Mouse (Mus musculus): ENCODE measurements at regions not wholly inside any gene's neighbourhood (a gene's known extent, or its start where the extent isn't known, plus 50 kb on each side); places are given as distances from the start of the nearest gene placed in this dataset.

DNA sequence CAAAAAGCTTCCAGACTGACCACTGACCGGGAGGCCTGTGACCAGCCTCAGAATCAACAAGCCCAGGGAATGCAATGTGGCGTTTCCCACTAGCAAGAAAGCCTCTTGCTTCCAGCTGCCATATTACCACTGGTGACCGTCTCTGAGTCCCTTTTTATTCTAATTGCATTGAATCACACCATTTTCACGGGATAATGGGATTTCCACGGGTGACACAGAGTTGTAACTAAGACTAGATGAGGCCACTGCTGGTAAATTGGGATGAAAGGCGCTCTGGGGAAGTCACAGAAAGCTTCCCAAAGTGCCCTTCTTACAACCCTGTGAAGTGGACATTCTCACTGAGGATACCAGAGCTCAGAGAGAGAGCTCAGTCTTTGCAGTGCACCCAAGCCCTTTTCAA, 107.4 kb downstream of the Mrm1 start:
- Histone ChIP-seq H3K36me3 (ENCODE audit: control insufficient read depth, insufficient read depth, low read length) (no peaks in the 10 kb centered on the region), H3K9ac (ENCODE audit: low read depth, low read length) (no peak overlapping the region), H3K4me3 (ENCODE audit: low read depth, low read length) (no peak overlapping the region), H3K27me3 (replicated peaks; ENCODE audit: control insufficient read depth, insufficient read depth, low read length) (no peaks in the 10 kb centered on the region), H3K9me3 (ENCODE audit: control insufficient read depth, low read length) (no peaks in the 10 kb centered on the region), H3K4me1 (ENCODE audit: control insufficient read depth, insufficient read depth, low read length) (peaks cover 5% of the 10 kb centered on the region; the same call in 1 of the 2 replicates), H3K4me2 (ENCODE audit: low read depth, low read length) (no peak overlapping the region), H3K27ac (replicated peaks; ENCODE audit: low read depth, low read length) (no peak overlapping the region)
- ATAC-seq (ENCODE audit: low read depth): no peak
- DNase-seq (ENCODE audit: low spot score): no peak
- WGBS: 48% methylated on average over 6 of the region's 6 CpGs

DNA sequence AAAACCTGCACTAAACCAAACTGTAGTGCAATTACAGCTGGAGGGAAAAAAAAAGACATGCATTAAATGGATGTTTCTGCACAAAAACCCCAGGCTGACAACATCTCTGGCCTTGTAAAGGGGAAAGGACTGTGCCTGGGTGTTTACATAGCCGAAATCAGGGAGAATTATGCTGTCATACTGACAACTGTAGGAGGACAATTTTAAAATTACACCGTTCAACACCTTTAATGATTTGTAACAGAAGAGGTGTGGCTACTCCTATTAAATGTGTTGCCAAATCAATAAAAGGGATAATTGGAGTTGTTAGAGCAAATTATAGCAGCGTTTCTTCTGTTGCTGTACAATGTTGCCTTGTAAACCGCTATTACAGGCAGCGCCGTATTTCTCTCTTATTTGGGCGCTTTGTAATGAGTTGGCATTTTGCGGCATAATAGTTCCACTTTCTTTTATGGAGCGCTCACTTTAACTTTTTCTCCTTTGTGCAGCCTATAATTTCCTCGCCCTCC, 111.0 kb downstream of the Mrm1 start:
- WGBS: 67% methylated on average over 10 of the region's 10 CpGs
- no peak overlapping the region for H3K4me3 ChIP-seq (ENCODE audit: low read depth, low read length)
- no peaks in the 10 kb centered on the region for H3K9me3 ChIP-seq (ENCODE audit: control insufficient read depth, low read length)
- no peaks in the 10 kb centered on the region for H3K27me3 ChIP-seq (replicated peaks; ENCODE audit: control insufficient read depth, insufficient read depth, low read length)
- DNase-seq (ENCODE audit: low spot score) (no peak), ATAC-seq (ENCODE audit: low read depth) (no peak)
- H3K36me3 ChIP-seq (ENCODE audit: control insufficient read depth, insufficient read depth, low read length): no peaks in the 10 kb centered on the region
- no peak overlapping the region for H3K9ac ChIP-seq (ENCODE audit: low read depth, low read length)
- no peak overlapping the region for H3K27ac ChIP-seq (replicated peaks; ENCODE audit: low read depth, low read length)
- H3K4me2 ChIP-seq (ENCODE audit: low read depth, low read length): no peak overlapping the region
- H3K4me1 ChIP-seq (ENCODE audit: control insufficient read depth, insufficient read depth, low read length): peaks cover 5% of the 10 kb centered on the region; the same call in 1 of the 2 replicates

DNA sequence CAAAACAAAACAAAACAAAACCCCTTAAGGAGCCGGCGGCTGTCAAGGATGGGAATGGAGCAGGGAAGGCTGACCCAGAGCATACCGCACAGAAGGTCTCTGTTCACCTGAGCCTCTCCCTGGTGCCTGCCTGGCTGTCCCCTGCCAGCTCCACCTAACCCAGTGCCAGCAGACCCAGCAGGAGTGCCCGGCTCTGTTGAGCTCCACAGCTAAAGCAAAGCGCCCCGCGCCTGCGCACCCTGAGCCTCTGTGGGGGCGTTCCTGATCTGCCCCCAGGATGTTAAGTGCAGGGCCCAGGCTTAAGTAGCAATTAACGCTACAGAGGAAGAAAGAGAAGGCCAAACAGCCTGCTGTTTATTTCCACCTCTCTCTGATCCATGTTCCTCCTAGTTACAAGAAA, 111.5 kb downstream of the Mrm1 start:
- peak; percentile 14 for DNase-seq (ENCODE audit: low spot score)
- 5% methylated on average over 10 of the region's 10 CpGs for WGBS
- Histone ChIP-seq H3K9me3 (ENCODE audit: control insufficient read depth, low read length) (no peaks in the 10 kb centered on the region), H3K4me1 (ENCODE audit: control insufficient read depth, insufficient read depth, low read length) (peaks cover 5% of the 10 kb centered on the region; the same call in 1 of the 2 replicates), H3K4me2 (ENCODE audit: low read depth, low read length) (peak overlapping the region; percentile 1; the same call in 1 of the 2 replicates), H3K9ac (ENCODE audit: low read depth, low read length) (no peak overlapping the region), H3K36me3 (ENCODE audit: control insufficient read depth, insufficient read depth, low read length) (no peaks in the 10 kb centered on the region), H3K4me3 (ENCODE audit: low read depth, low read length) (no peak overlapping the region), H3K27me3 (replicated peaks; ENCODE audit: control insufficient read depth, insufficient read depth, low read length) (no peaks in the 10 kb centered on the region), H3K27ac (replicated peaks; ENCODE audit: low read depth, low read length) (no peak overlapping the region)
- ATAC-seq (ENCODE audit: low read depth): peak; percentile 22; the same call in 1 of the 2 replicates

DNA sequence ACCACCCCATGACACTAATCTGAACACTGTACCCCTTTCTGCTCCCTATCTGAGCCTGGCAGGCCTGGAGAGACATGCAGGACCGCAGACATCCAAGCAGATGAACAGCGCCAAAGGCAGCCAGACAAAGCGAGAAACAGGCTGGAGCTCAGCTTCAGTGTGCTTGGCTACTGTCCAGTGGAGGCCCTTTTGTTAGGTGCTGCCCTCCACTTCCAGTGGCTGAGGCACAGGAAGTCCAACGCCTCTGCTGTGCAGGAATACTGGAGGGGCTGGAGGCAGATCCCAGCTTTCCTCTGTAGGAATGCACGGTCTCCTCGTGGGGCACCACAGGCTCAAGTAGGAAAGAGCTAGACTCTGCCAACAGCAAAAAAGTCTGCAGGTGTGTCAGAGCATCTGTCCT, 112.6 kb downstream of the Mrm1 start:
- H3K36me3 ChIP-seq (ENCODE audit: control insufficient read depth, insufficient read depth, low read length): no peaks in the 10 kb centered on the region
- H3K9me3 ChIP-seq (ENCODE audit: control insufficient read depth, low read length): no peaks in the 10 kb centered on the region
- WGBS: 30% methylated on average over 6 of the region's 6 CpGs
- H3K4me2 ChIP-seq (ENCODE audit: low read depth, low read length): no peak overlapping the region
- ATAC-seq (ENCODE audit: low read depth): 0 out of 2 replicates have a peak, but pooled peaks have one; percentile 22
- H3K27ac ChIP-seq (replicated peaks; ENCODE audit: low read depth, low read length): no peak overlapping the region
- no peak overlapping the region for H3K9ac ChIP-seq (ENCODE audit: low read depth, low read length)
- H3K4me3 ChIP-seq (ENCODE audit: low read depth, low read length): no peak overlapping the region
- H3K27me3 ChIP-seq (replicated peaks; ENCODE audit: control insufficient read depth, insufficient read depth, low read length): peaks cover 5% of the 10 kb centered on the region
- H3K4me1 ChIP-seq (ENCODE audit: control insufficient read depth, insufficient read depth, low read length): peaks cover 5% of the 10 kb centered on the region; the same call in 1 of the 2 replicates
- DNase-seq (ENCODE audit: low spot score): peak; percentile 33

DNA sequence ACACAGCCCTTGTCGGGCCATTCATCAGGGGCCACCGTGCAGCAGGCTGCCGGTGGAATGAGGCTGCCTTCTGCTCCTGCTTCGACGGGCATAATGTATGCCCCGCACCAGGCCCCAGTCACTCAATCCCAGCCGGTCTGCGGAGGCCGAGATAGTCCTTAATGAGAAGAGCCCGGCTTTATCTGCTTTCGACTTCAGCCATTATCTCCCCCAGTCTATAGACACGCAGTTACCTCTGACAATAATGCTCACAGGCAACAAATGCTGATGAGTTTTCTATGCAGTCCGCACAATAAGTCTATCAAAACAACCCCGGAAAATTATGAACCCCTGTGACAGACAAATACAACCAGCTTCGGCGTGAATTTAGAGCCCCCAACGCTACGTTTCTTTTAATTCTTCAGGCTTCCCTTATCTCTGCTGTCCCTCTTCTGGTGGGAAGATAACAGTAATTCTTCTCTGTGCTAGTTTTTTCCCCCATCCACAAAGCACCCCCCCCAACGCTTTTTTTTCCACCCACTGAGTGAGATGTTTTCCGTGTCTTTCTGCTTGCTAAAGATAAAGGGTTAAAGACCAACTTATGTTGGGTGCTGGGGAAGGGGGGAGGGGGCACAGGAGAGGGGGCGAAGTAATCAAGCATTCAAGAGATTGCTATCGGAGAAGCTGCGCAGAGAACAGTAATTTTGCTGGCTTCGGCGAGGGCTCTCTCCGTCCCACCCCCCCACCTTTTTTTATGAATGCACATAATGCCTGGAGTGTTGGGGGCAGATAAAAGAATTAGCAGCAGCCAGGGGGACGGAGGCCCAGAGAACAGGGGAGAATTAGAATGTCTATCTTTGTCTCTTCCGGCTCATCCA, 117.8 kb downstream of the Mrm1 start:
- WGBS: 14% methylated on average over 28 of the region's 28 CpGs
- Histone ChIP-seq H3K36me3 (ENCODE audit: control insufficient read depth, insufficient read depth, low read length) (no peaks in the 10 kb centered on the region), H3K4me1 (ENCODE audit: control insufficient read depth, insufficient read depth, low read length) (no peaks in the 10 kb centered on the region), H3K4me3 (ENCODE audit: low read depth, low read length) (no peak overlapping the region), H3K4me2 (ENCODE audit: low read depth, low read length) (peak overlapping the region; percentile 27), H3K27me3 (replicated peaks; ENCODE audit: control insufficient read depth, insufficient read depth, low read length) (peaks cover 20% of the 10 kb centered on the region), H3K9me3 (ENCODE audit: control insufficient read depth, low read length) (no peaks in the 10 kb centered on the region), H3K27ac (replicated peaks; ENCODE audit: low read depth, low read length) (no peak overlapping the region), H3K9ac (ENCODE audit: low read depth, low read length) (no peak overlapping the region)
- ATAC-seq (ENCODE audit: low read depth) (no peak), DNase-seq (ENCODE audit: low spot score) (no peak)

DNA sequence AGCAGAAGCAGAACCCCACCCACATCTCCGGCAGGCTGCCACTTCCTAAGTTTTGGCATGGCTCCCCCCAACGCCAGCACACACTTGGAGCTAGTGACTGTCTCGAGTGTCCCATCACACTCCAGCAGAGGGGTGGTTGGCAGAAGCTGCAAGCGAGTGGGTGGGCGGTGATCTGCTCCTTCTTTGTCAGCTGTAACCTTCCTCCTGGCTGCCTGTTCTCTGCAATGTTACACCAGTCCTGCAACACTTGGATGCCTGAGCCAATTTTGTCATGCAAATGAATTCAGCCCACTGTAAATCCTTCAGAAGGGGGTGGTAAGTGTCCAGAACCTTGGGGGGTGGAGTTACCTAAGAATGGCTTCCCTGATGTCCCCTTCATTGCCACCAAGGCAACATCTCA, 121.8 kb downstream of the Mrm1 start:
- 31% methylated on average over 4 of the region's 5 CpGs for WGBS
- no peak for ATAC-seq (ENCODE audit: low read depth)
- Histone ChIP-seq H3K9ac (ENCODE audit: low read depth, low read length) (no peak overlapping the region), H3K27me3 (replicated peaks; ENCODE audit: control insufficient read depth, insufficient read depth, low read length) (peaks cover 19% of the 10 kb centered on the region), H3K4me1 (ENCODE audit: control insufficient read depth, insufficient read depth, low read length) (no peaks in the 10 kb centered on the region), H3K4me3 (ENCODE audit: low read depth, low read length) (no peak overlapping the region), H3K27ac (replicated peaks; ENCODE audit: low read depth, low read length) (no peak overlapping the region), H3K36me3 (ENCODE audit: control insufficient read depth, insufficient read depth, low read length) (no peaks in the 10 kb centered on the region), H3K4me2 (ENCODE audit: low read depth, low read length) (no peak overlapping the region), H3K9me3 (ENCODE audit: control insufficient read depth, low read length) (no peaks in the 10 kb centered on the region)
- no peak for DNase-seq (ENCODE audit: low spot score)

DNA sequence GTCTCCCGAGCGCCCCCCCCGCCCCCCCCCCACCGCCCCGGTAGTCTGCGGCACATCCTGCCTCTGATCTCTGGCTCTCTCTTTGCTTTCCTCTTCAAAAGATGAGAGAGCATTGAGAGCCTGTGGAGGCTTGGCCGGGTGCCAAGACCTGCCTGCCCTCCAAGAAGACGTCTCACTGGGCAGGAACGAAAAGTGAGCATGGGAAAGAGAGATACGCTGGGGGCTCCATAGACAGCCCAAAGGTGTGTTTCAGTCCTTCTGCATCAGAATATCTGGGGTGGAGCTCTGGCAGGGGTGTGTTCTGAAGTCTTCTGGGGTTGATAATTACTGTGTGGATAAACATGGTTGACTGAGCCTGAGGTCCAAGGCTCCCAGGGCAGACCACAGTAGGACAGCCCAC, 126.7 kb downstream of the Mrm1 start:
- DNase-seq (ENCODE audit: low spot score): peak; percentile 50
- 11% methylated on average over 8 of the region's 10 CpGs for WGBS
- no peak; the same call in 1 of the 2 replicates for ATAC-seq (ENCODE audit: low read depth)

DNA sequence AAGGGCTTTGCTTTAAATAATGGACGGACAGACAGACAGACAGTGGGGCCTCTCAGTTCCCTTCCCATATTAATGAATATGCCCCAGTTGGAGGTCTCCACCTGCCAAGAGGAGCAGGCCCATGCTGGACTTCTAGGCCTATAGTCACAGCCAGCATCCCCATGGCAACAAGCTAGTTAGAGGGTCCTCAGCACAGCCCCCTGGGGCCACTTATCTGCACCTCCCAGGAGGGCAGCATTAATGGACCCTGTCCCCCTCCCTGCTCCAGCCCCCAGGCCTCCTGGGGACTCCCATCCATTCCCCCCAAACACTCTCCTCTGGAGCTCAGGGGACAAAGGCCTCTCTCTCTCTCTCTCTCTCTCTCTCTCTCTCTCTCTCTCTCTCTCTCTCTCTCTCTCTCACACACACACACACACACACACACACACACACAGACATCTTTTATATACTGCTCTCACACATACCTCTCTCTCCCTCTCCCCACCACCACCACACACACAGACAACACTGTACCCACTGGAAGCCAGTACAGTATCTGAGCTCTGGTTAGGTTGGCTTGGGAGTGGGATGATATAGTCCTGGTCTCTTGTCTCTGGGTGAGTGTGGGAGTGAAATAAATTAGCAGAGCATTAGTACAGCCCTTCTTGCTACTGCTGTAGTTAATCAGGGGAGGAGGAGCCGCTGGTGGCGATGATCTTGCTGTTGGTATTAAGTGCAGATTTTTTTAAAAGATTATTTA, 127.7 kb downstream of the Mrm1 start:
- Histone ChIP-seq H3K27me3 (replicated peaks; ENCODE audit: control insufficient read depth, insufficient read depth, low read length) (no peaks in the 10 kb centered on the region), H3K4me2 (ENCODE audit: low read depth, low read length) (no peak overlapping the region), H3K27ac (replicated peaks; ENCODE audit: low read depth, low read length) (no peak overlapping the region), H3K4me1 (ENCODE audit: control insufficient read depth, insufficient read depth, low read length) (no peaks in the 10 kb centered on the region), H3K9me3 (ENCODE audit: control insufficient read depth, low read length) (peaks cover 4% of the 10 kb centered on the region; the same call in 1 of the 2 replicates), H3K9ac (ENCODE audit: low read depth, low read length) (no peak overlapping the region), H3K4me3 (ENCODE audit: low read depth, low read length) (no peak overlapping the region), H3K36me3 (ENCODE audit: control insufficient read depth, insufficient read depth, low read length) (no peaks in the 10 kb centered on the region)
- 59% methylated on average over 3 of the region's 3 CpGs for WGBS
- no peak for ATAC-seq (ENCODE audit: low read depth)
- no peak for DNase-seq (ENCODE audit: low spot score)

More for the DNA sequence above, 126.7 kb downstream of the Mrm1 start:
- Histone ChIP-seq H3K4me2 (ENCODE audit: low read depth, low read length) (no peak overlapping the region), H3K36me3 (ENCODE audit: control insufficient read depth, insufficient read depth, low read length) (no peaks in the 10 kb centered on the region), H3K27ac (replicated peaks; ENCODE audit: low read depth, low read length) (no peak overlapping the region), H3K27me3 (replicated peaks; ENCODE audit: control insufficient read depth, insufficient read depth, low read length) (no peaks in the 10 kb centered on the region), H3K9ac (ENCODE audit: low read depth, low read length) (no peak overlapping the region), H3K9me3 (ENCODE audit: control insufficient read depth, low read length) (peaks cover 4% of the 10 kb centered on the region; the same call in 1 of the 2 replicates), H3K4me1 (ENCODE audit: control insufficient read depth, insufficient read depth, low read length) (no peaks in the 10 kb centered on the region), H3K4me3 (ENCODE audit: low read depth, low read length) (no peak overlapping the region)

Measured in embryonic facial prominence, embryonic 14.5 days (tissue).